Mouse (Mus musculus) c-Kit-positive CD71-positive TER-119-positive erythroid progenitor cells, embryonic 14.5 days (primary cell): ENCODE measurements around the gene Ak5.
A peak's percentile ranks its signal among the peaks of the same experiment; 100 is the strongest.

Experiments used
- DNase-seq: peaks from one replicate; pipeline ENCODE4 v3.0.0-alpha.2; 2013; ENCODE audit warnings: low spot score

Gene Ak5

DNA sequence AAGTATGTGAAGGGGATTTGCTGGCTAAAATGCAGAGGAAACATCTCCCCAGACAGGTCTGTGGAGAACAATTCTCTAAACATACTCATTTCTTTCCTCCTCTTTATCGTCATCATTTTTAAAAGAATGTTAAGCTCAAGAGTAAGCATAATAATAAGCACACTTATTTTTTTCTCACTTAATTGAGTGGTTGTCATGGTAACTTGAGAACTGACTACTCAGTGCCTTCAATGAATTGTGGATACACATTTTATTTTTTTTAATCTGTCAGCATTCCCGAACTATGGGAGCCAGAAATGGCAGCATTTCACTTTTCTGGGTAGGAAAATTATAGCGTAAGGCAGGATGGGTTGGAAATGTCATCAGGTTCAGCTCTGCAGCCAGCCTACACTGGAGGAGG is 151.6 kb downstream of the Ak5 start:
- DNase-seq, result no peak

DNA sequence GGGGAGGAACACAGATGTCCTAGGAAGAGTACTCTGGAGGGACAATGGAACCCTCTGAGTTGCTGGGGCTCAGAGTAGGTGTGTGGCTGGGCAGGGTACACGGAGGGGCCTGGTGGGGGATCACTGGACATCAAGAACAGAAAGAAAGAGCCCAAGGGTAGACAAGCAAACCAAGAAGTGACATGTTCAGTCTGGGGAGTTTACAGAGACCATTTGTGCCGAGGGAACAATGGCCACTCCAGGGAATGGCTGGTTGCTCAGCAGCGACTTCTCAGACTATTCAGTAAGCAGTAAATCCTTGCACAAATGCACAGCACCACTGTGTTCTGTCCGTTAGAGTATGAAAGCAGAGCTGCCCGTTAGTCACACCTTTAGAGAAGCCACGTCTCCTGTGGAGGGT is 152.2 kb downstream of the Ak5 start:
- no peak for DNase-seq

DNA sequence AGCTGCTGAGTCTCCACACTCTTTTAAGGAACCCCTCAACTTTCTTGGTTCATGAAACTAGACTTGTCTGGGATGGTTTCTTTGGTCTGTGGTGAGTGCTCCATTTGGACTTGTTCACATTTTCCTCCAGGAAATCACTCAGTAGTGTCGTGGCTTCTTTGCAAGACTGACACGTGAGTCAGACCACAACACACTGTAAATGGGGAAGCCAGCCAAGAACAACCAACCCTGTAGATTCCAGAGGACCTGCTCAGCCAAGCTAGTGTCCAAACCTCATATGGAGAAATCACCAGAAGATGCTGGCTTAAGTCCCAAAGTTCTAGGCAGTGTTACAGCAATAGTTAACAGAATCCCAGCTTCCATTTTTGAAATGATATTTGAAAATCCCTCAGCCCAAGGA is 155.6 kb downstream of the Ak5 start:
- DNase-seq, result no peak

DNA sequence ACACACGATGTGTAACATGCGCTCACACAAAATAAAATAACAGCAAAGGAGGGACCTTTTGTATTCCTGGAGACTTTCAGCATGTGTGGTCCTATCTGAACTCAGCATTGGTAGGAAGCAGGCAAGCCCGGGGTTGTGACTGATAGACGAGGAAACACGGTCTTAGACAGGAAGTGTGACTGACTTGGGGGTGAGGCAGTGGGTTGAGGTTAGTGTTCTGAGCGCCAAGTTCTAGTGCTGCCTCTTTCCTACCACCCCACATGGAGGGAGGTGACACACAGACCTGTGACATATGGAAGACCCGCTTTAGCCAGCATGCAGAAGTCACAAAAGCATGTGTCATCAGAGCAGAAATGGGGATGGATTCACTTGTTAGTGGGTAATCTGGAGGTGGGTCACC is 158.9 kb downstream of the Ak5 start:
- DNase-seq, result no peak

- DNase-seq, result no peak
These were observed 159.7 kb downstream of the Ak5 start for GRCm38 (mm10) chr3:152508419-152508993.

DNA sequence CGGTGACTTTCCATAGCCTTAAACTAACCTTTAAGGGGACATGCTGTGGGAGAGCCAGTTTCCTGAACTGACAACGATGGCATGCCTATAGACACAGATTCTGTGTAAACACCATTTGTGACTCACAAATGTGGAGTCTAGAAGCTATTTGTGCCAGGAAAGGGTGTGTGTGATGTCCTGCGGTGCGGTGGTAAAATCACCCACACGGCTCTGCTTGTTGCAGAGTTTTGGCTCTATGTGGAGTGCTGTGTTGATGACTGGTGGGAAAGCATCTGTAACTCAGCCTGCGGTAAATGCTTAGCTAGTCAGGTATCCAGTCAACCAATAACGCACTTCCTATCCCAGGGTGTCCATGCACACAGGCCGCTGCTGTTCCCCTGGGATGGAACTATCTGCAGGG is 160.3 kb downstream of the Ak5 start:
- DNase-seq, result no peak

- DNase-seq, result no peak
These were observed 169.0 kb downstream of the Ak5 start for GRCm38 (mm10) chr3:152498968-152499696.

DNA sequence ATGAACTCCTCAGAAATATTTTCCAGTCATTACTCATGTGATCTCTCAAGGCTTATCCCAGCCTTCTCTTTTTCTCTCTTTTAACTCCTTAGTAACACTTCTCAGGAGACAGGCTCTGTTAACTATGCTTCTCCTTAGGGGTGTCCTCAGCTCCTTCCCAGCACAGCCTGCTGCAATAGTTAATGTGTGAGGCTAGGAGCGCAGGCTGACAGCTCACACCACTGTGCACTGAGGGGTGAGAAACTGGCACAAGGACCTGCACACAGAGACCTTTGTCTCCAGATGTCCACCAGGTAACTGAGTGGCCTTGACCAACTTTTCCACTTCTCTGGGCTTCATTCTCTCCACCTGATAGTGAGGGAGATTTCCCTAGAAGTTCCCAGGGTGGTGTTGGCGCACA is 170.3 kb downstream of the Ak5 start:
- no peak for DNase-seq

- DNase-seq, result no peak
These were observed 171.1 kb downstream of the Ak5 start for GRCm38 (mm10) chr3:152497084-152497483.

DNA sequence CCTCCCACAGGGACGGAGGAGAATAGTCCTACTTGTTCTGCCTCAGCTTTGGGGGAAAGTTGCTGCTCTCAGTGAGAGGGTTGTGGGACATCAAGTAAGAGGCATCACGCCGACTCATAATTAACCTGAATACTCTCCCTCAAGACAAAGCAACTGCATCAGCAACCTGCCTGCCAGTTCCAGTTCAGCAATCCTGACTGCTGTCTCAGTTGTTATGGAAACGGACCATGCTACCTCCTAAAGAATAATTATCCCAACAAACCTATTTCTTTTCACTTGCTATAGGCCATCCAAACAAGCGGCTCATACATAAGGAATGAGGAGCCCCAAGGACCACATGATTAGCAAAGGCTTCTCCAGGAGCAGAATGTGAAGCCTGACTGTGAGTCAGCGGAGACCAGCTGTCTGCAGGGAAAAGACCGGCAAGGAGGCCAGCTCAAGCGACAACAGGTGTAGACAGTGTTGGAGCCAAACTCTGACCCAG is 172.7 kb downstream of the Ak5 start:
- DNase-seq, result no peak

GRCm38 (mm10) chr3:152494667-152495360 is 173.3 kb downstream of the Ak5 start:
- DNase-seq, result no peak

DNA sequence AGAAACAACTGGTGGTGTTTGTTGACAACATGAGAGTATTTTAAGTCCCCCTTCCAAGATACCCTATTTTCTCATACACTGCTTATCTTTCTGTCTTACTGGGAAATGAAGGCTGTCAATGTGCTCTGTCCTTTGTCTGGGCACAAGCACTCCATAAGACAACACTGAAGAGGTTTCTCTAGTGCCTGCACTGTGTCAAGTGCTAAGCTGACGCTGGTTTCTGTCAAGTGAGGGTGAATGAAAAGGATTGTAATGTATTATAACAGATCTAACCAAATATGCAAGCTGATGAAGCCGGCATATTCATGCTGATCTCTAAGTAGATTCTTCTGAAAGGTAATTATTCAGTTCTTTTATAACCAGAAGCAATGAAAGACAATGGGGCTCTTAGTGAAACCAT is 174.3 kb downstream of the Ak5 start:
- DNase-seq, result no peak

DNA sequence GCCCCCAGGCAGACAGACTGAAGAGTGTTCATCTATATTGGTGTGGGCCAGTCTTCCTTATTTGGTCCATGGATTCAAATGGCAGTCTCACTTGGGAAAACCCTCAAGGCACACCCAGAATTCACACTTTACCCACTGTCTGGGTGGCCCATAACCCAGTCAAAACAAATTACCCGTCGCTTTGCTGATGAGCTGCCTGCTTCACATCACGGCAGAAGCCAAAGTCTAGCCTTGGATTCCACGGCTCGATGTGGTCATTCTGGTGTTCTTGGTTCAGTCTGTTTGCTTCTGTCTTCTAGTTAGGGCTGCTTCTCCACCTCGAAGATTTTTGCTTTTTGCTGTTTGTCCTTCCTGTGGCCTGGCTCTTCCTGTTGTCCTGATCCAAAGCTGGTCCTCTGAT is 175.9 kb downstream of the Ak5 start:
- DNase-seq, result no peak

GRCm38 (mm10) chr3:152490423-152490822 is 177.7 kb downstream of the Ak5 start:
- no peak for DNase-seq

GRCm38 (mm10) chr3:152488964-152489363 is 179.2 kb downstream of the Ak5 start:
- DNase-seq, result no peak

DNA sequence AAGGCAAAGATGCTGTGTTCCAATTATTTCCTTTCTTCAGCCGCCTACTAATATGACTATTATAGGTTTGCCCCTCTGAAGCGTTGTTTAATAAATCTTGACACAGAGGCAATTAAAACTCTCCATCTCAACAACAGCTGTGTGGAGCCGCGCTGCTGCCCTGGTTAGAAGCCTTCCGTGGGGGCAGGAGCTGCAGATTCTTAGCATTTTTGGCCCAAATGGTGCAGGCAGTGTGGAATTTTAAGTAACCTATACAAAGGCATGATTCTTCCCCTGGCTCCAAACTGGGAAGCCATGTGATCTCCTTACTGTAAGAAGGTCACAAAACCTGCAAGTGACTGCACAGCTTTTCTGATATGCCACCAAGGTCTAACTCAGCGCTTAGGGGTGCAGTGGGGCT is 184.0 kb downstream of the Ak5 start:
- no peak for DNase-seq

- no peak for DNase-seq
These were observed 184.4 kb downstream of the Ak5 start for GRCm38 (mm10) chr3:152483800-152484199.

GRCm38 (mm10) chr3:152482182-152482581 is 186.0 kb downstream of the Ak5 start:
- no peak for DNase-seq

- DNase-seq, result no peak
These were observed 187.8 kb downstream of the Ak5 start for GRCm38 (mm10) chr3:152480336-152480735.

DNA sequence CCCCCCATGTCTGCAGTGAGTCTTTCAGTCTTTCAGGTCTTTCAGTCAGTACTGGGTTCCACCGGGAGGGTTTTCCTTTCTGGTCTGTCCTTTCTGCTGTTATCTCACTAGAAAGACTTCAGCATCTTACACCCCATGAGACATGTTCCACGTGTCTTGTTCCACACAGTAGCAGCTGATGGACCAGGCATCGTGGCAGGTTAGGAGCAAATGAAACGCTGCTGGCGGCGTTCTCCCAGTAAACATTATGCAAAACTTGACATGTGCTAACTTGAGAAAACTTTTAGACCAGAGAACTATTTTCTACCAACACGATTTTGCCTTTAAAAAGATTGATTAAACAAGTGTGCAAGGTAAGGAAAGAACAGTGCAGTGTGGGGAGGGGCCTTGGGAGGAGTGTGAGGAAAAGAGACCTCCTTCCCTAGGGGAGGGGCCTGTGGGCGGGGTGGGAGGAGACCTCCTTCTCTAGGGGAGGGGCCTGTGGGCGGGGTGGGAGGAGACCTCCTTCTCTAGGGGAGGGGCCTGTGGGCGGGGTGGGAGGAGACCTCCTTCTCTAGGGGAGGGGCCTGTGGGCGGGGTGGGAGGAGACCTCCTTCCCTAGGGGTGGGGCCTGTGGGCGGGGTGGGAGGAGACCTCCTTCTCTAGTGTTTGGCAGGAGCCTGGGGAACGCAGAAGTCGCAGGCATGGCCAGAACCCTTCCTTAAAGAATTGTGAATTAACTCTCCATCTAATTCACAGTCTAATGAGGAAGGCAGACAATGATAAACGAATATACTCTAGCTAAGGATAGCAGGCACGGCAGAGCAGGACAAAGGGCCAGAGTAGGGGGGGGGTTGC is 189.3 kb downstream of the Ak5 start:
- peak; percentile 73 for DNase-seq

DNA sequence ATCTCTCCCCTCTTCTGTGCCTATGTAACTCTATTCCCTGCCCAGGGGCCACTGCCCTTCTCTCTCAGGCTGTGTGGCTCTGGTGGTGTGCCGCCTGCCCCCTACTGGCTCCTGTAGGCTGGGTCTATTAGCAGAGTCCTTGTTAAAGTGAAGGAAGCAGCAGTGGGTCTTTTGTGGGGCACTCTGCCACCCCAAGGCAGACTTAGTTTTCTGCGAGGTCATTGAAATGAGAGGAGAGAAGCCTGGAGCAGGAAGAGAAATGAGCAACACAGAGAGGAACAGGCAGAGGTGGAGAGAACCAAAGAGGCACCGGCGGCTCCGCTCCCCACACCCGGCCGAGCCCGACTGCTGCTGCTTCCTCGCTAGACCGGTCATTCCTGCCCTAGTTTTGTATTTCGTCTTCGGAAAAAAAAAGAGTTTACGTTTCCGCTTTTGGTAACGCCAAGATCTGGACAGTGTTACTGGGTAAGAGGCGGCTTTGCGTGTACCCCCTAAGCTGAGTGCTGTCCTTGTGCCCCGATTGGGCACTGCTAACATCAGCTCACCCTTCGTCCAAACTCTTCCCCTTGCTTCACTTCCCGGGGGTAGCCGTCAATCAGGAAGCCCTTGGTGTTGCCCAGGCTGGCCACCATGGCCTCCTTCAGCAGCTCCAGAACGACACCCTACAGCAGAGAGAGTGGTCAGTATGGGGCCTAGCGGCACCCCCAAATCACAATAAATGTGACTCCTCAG is 190.2 kb downstream of the Ak5 start:
- DNase-seq, result peak; percentile 68

- no peak for DNase-seq
These were observed 192.3 kb downstream of the Ak5 start for GRCm38 (mm10) chr3:152475894-152476293.
